Mouse (Mus musculus): ENCODE measurements around the gene Vps33b. TPM values are rescaled to one million over a fixed set of nuclear protein-coding genes. Genes with fewer than 3 reads are reported as not detected.
A peak's percentile ranks its signal among the peaks of the same experiment; 100 is the strongest.

Gene Vps33b
- polyA plus RNA-seq, 1 experiment from 2014 or later: 2.8 TPM

DNA sequence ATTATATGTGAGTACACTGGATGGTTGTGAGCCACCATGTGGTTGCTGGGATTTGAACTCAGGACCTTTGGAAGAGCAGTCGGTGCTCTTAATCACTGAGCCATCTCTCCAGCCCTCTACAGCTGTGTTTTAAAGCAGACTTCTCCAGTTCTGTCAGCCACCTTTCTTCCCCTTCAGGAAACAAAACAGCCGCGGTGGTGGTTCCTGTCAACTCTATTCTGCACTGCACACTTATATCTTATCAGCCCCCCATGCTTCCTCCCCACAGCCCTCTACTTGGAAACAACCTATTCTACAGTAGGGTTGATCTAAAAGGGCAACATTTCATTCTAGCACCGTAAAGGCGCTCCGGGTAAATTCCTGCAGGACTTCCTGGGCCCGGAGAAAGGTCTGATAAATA is 22.6 kb upstream of the Vps33b start:
- peak overlapping the region; percentile 55 for H3K4me3 ChIP-seq (ENCODE audit: low read depth, low read length)
- WGBS: 41% methylated on average over 7 of the region's 7 CpGs
- DNase-seq (ENCODE audit: low spot score) (peak; percentile 27), ATAC-seq (no peak)
- TF ChIP-seq EP300 (IDR thresholded peaks at IDR 0.05) (no peak), CTCF (IDR thresholded peaks at IDR 0.05) (no peak)
- H3K27me3 ChIP-seq (replicated peaks; ENCODE audit: insufficient read depth, low read length): no peaks in the 10 kb centered on the region
- no peak overlapping the region for H3K27ac ChIP-seq (ENCODE audit: low read length)
- H3K4me2 ChIP-seq (replicated peaks; ENCODE audit: low read depth, low read length): peak overlapping the region; percentile 65
- no peaks in the 10 kb centered on the region for H3K9me3 ChIP-seq (ENCODE audit: low read length)
- no peaks in the 10 kb centered on the region for H3K4me1 ChIP-seq (ENCODE audit: insufficient read depth, low read depth, low read length)
- H3K9ac ChIP-seq (replicated peaks; ENCODE audit: low read depth): no peak overlapping the region
- H3K36me3 ChIP-seq (ENCODE audit: insufficient read depth, low read length): no peaks in the 10 kb centered on the region

- H3K27me3 ChIP-seq (replicated peaks; ENCODE audit: insufficient read depth, low read length): no peaks in the 10 kb centered on the region; the same call in 1 of the 2 replicates
- ATAC-seq (no peak), DNase-seq (ENCODE audit: low spot score) (no peak)
Measured at GRCm38 (mm10) chr7:80252437-80252836, 17.0 kb upstream of the Vps33b start.

GRCm38 (mm10) chr7:80252886-80253285 is 16.6 kb upstream of the Vps33b start:
- no peak for DNase-seq (ENCODE audit: low spot score)
- TF ChIP-seq CTCF (IDR thresholded peaks at IDR 0.05) (no peak), EP300 (IDR thresholded peaks at IDR 0.05) (no peak)
- H3K36me3 ChIP-seq (ENCODE audit: insufficient read depth, low read length): no peaks in the 10 kb centered on the region
- H3K9ac ChIP-seq (replicated peaks; ENCODE audit: low read depth): no peak overlapping the region
- H3K27ac ChIP-seq (ENCODE audit: low read length): no peak overlapping the region
- H3K4me2 ChIP-seq (replicated peaks; ENCODE audit: low read depth, low read length): no peak overlapping the region
- ATAC-seq: no peak
- WGBS: 82% methylated on average over 11 of the region's 11 CpGs
- no peak overlapping the region for H3K4me3 ChIP-seq (ENCODE audit: low read depth, low read length)
- H3K9me3 ChIP-seq (ENCODE audit: low read length): no peaks in the 10 kb centered on the region
- H3K27me3 ChIP-seq (replicated peaks; ENCODE audit: insufficient read depth, low read length): no peaks in the 10 kb centered on the region; the same call in 1 of the 2 replicates
- H3K4me1 ChIP-seq (ENCODE audit: insufficient read depth, low read depth, low read length): no peaks in the 10 kb centered on the region

More at GRCm38 (mm10) chr7:80252437-80252836, 17.0 kb upstream of the Vps33b start:
- no peaks in the 10 kb centered on the region for H3K4me1 ChIP-seq (ENCODE audit: insufficient read depth, low read depth, low read length)
- H3K36me3 ChIP-seq (ENCODE audit: insufficient read depth, low read length): no peaks in the 10 kb centered on the region
- no peak overlapping the region for H3K4me3 ChIP-seq (ENCODE audit: low read depth, low read length)
- H3K9me3 ChIP-seq (ENCODE audit: low read length): no peaks in the 10 kb centered on the region
- WGBS: 78% methylated on average over 7 of the region's 7 CpGs
- H3K9ac ChIP-seq (replicated peaks; ENCODE audit: low read depth): no peak overlapping the region
- no peak overlapping the region for H3K27ac ChIP-seq (ENCODE audit: low read length)
- H3K4me2 ChIP-seq (replicated peaks; ENCODE audit: low read depth, low read length): no peak overlapping the region
- no peak for TF ChIP-seq CTCF (IDR thresholded peaks at IDR 0.05)
- TF ChIP-seq EP300 (IDR thresholded peaks at IDR 0.05): no peak

DNA sequence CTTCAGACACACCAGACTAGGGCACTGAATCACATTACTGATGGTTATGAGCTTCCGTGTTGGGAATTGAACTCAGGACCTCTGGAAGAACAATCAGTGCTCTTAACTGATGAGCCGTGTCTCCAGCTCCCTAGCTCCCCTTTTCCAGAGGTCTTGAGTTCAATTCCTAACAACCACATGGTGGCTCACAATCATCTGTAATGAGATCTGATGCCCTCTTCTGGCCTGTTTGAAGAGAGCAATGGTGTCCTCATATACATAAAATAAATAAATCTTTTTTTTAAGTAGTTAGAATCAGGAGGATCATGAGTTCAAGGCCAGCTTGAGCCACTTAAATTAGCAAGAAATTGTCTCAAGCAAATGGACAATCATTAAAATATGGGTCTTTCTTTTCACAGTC is 13.5 kb upstream of the Vps33b start:
- Histone ChIP-seq H3K9me3 (ENCODE audit: low read length) (no peaks in the 10 kb centered on the region), H3K27ac (ENCODE audit: low read length) (no peak overlapping the region), H3K9ac (replicated peaks; ENCODE audit: low read depth) (no peak overlapping the region), H3K4me3 (ENCODE audit: low read depth, low read length) (no peak overlapping the region), H3K27me3 (replicated peaks; ENCODE audit: insufficient read depth, low read length) (no peaks in the 10 kb centered on the region; the same call in 1 of the 2 replicates), H3K4me2 (replicated peaks; ENCODE audit: low read depth, low read length) (no peak overlapping the region), H3K4me1 (ENCODE audit: insufficient read depth, low read depth, low read length) (no peaks in the 10 kb centered on the region), H3K36me3 (ENCODE audit: insufficient read depth, low read length) (no peaks in the 10 kb centered on the region)
- DNase-seq (ENCODE audit: low spot score) (no peak), ATAC-seq (no peak)
- TF ChIP-seq CTCF (IDR thresholded peaks at IDR 0.05) (peak; percentile 36), EP300 (IDR thresholded peaks at IDR 0.05) (no peak)
- WGBS: 76% methylated on average over 2 of the region's 2 CpGs

GRCm38 (mm10) chr7:80257706-80258105 is 11.7 kb upstream of the Vps33b start:
- no peak for DNase-seq (ENCODE audit: low spot score)
- H3K9ac ChIP-seq (replicated peaks; ENCODE audit: low read depth): no peak overlapping the region
- H3K4me2 ChIP-seq (replicated peaks; ENCODE audit: low read depth, low read length): no peak overlapping the region
- no peaks in the 10 kb centered on the region for H3K9me3 ChIP-seq (ENCODE audit: low read length)
- peaks cover 9% of the 10 kb centered on the region; the same call in 1 of the 2 replicates for H3K4me1 ChIP-seq (ENCODE audit: insufficient read depth, low read depth, low read length)
- H3K27ac ChIP-seq (ENCODE audit: low read length): no peak overlapping the region
- no peaks in the 10 kb centered on the region; the same call in 1 of the 2 replicates for H3K27me3 ChIP-seq (replicated peaks; ENCODE audit: insufficient read depth, low read length)
- no peak overlapping the region for H3K4me3 ChIP-seq (ENCODE audit: low read depth, low read length)
- 71% methylated on average over 2 of the region's 2 CpGs for WGBS
- no peak for ATAC-seq
- H3K36me3 ChIP-seq (ENCODE audit: insufficient read depth, low read length): no peaks in the 10 kb centered on the region
- TF ChIP-seq EP300 (IDR thresholded peaks at IDR 0.05): no peak
- no peak for TF ChIP-seq CTCF (IDR thresholded peaks at IDR 0.05)

DNA sequence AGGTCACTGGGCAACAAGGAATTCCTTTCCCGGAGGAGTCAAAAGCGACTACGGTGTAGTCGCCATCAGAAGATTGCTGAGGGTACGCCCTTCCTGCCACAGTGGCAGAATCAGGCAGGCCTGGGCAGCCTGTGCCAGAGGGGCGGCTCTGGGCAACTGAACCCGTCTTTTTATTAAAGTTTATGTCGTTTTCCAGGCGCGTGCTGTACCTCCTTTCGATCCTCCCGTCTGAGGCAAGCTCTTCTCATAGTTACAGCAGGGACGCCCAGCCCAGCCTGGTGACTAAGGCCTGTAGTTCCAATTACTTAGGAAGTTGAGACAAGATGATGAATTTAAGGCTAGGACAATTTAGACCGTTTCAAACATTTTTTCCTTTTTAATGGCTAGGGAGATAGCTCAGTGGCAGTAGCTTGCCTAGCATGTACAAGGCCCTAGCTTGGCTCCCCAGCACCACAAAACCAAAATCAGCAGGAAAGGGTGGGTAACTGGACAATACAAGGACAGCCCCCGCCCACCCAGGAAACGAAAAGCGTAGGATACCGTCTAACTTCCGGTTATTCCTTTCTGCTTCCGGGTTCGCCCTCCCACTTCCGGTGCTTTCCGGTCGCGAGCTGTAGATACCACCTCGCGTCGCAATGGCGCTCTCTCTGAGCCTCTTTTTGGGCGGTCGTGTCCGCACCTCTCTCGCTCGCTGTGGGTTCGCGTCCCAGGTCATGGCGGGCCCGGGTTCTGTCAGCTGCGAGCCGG is 8.7 kb upstream of the Vps33b start, which contains the start of gene Ngrn:
Ngrn (plus strand) TSS at position 591 of the 747 bp plus-strand sequence.
- TF ChIP-seq CTCF (IDR thresholded peaks at IDR 0.05) (peak; percentile 46), EP300 (IDR thresholded peaks at IDR 0.05) (peak; percentile 57; the same call in 1 of the 2 replicates)
- ATAC-seq (peak; percentile 96), DNase-seq (ENCODE audit: low spot score) (peak; percentile 96)
- WGBS: 24% methylated on average over 40 of the region's 40 CpGs
- H3K9ac ChIP-seq (replicated peaks; ENCODE audit: low read depth): peak within 1 kb of the TSS; percentile 76
- H3K9me3 ChIP-seq (ENCODE audit: low read length): no peaks in the 10 kb centered on the region
- peaks cover 9% of the 10 kb centered on the region; the same call in 1 of the 2 replicates for H3K36me3 ChIP-seq (ENCODE audit: insufficient read depth, low read length)
- peaks cover 9% of the 10 kb centered on the region; the same call in 1 of the 2 replicates for H3K4me1 ChIP-seq (ENCODE audit: insufficient read depth, low read depth, low read length)
- peak within 1 kb of the TSS; percentile 80 for H3K4me3 ChIP-seq (ENCODE audit: low read depth, low read length)
- peak within 1 kb of the TSS; percentile 87 for H3K27ac ChIP-seq (ENCODE audit: low read length)
- H3K4me2 ChIP-seq (replicated peaks; ENCODE audit: low read depth, low read length): peak within 1 kb of the TSS; percentile 93
- no peaks in the 10 kb centered on the region for H3K27me3 ChIP-seq (replicated peaks; ENCODE audit: insufficient read depth, low read length)
